Mouse (Mus musculus) kidney, adult 2 months (tissue): ENCODE results near the gene Cobll1.

Experiments
- CTCF ChIP-seq: fragments of 200-500 bp; conservative IDR thresholded peaks from 2 replicates; pipeline ENCODE4 v1.5.1; 2011; ENCODE audit warnings: low read depth, mild to moderate bottlenecking, control low read depth, low read length, moderate library complexity, mixed read lengths; ENCODE audit not compliant: insufficient read depth, insufficient read length
- POLR2A ChIP-seq: fragments of 200-500 bp; IDR thresholded peaks from one replicate; pipeline ENCODE4 v1.6.1; 2011; ENCODE audit warnings: low read depth, low read length, control low read depth

DNA sequence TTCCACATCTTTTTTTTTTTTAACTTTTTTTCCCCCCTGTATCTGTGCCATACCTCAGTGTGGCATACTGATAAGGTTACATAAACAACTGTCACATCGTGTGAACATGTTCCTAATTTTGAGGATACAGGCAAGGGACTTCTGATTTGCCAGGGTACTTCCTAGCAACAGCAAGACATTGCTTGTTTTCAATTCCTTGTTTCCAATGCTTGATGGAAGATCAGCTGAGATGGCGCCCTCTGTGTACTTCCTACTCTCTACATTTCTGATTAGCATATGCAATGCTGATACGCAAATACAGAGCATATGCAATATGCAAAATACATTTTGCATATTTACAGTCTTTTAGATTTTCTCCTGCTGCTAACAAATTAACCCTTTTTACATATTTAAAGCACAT, 152.0 kb downstream of the Cobll1 start:
- TF ChIP-seq CTCF (no peak), POLR2A (no peak)
